Mouse (Mus musculus) gastrocnemius, postnatal 4 days (tissue): Measurements from ENCODE around the gene Wdr6. TPM values are rescaled to one million over a fixed set of nuclear protein-coding genes. Genes with fewer than 3 reads are reported as not detected.

Experiments
- DNase-seq, 2 experiments: peaks; one replicate each; pipeline ENCODE4 v3.0.0; 2021 to 2022; ENCODE audit warnings: low spot score in 2 of 2, mixed read lengths in 2 of 2
- microRNA-seq: library from miRNA; unstranded; fragments of <30 nt; microRNA quantifications from one replicate; pipeline ENCODE4 v1.2.0, GENCODE M21; 2021
- total RNA-seq, 2 experiments: library from RNA; stranded (reverse); gene quantifications; 2 replicates each; pipeline ENCODE4 v1.2.3; 2021

Wdr6 gene
- total RNA-seq, 2 experiments from 2014 or later: 27.7 to 32.2 TPM

DNA sequence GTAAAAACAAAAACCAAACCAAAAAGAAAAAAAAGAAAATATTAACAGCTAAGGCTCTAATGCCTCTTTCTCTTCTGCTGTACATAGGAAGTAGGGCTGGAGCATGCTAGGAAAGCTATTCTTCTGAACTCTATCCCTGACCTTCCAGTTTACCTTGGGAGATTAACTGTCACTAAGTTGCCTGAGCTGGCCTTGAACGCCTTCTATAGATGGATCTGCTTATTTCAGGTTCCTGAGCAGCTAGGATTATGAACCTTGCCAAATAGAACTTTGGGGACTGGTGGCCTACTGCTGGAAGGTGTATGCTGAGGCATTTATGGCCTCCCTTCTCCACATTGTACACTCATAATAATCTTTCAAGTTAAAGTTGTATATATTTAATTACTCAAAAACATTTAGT, 47.6 kb downstream of the Wdr6 start:
- DNase-seq: no peak

DNA sequence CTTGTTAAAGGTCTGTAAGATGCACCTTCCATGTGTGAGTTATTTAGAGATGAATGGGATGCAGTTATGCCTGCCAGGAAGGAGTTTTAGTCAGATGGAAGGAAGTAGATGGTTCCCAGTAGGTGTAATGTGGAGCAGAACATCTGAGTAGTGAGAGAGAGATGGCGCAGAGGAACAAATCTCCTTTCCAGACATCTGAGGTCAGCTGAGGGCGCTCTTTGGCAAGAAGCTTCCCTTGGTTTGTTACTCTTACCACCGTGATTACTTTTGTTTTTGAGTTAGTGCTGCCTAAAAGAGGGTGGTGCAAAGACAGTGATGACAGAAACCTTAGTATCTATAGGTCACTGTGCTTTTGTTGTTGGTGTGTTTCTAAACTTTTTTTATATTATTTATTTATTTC, 53.1 kb downstream of the Wdr6 start:
- DNase-seq: no peak

DNA sequence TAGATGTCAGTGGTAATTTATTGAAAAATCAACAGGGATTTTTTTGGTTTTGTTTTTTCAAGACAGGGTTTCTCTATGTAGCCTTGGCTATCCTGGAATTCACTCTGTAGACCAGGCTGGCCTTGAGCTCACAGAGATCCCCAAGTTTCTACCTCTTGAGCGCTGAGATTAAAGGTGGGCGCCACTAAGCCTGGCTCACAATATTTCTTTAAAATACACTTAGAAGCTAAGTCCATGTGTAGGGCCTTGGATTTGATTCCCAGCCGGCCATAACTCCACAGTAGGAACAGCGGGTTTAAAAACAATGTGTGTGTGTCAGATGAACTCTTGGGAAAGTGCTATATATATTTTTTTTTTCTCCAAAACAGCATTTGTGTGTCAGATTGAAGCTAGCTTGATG, 55.2 kb downstream of the Wdr6 start:
- no peak for DNase-seq

Small RNAs within 50 kb of the gene (microRNA-seq; reads per million reads assigned to microRNA genes)
- gene Gm24083 (not detected), gene Mir191 (not detected), gene Mir425 (621 reads per million, percentile 71 among the genes with 10 or more reads in this experiment)

Other genes starting within 250 kb of the Wdr6 start
- 100 to 1,000 TPM in 1 of 2 experiments, 10 to 100 TPM in 1; 91.8 to 108 TPM for gene Gpx1, start 239.8 kb downstream of the Wdr6 start, total RNA-seq
- gene Usp4, start 230.9 kb downstream of the Wdr6 start, total RNA-seq: 10 to 100 TPM; 77.2 to 93.2 TPM
- gene 1700102P08Rik, start 185.9 kb downstream of the Wdr6 start, total RNA-seq: 1 to 10 TPM in 1 of 2 experiments, under 1 TPM in 1; 0.57 to 1.2 TPM
- gene Ccdc36, start 150.3 kb downstream of the Wdr6 start, total RNA-seq: under 1 TPM; 0.21 to 0.25 TPM
- gene BC048562, start 142.3 kb downstream of the Wdr6 start, total RNA-seq: not detected
- gene Ccdc71, start 118.2 kb downstream of the Wdr6 start, total RNA-seq: 10 to 100 TPM; 27.0 to 31.3 TPM
- gene Klhdc8b, start 117.2 kb downstream of the Wdr6 start, total RNA-seq: 10 to 100 TPM; 13.4 to 15.3 TPM
- gene Lamb2, start 99.0 kb downstream of the Wdr6 start, total RNA-seq: 100 to 1,000 TPM; 180 to 191 TPM
- 100 to 1,000 TPM; 107 to 126 TPM for gene Usp19, start 88.1 kb downstream of the Wdr6 start, total RNA-seq
- gene Qars, start 71.0 kb downstream of the Wdr6 start, total RNA-seq: 10 to 100 TPM; 93.1 to 96.0 TPM
- 100 to 1,000 TPM; 109 to 123 TPM for gene Qrich1, start 61.9 kb downstream of the Wdr6 start, total RNA-seq
- gene Impdh2, start 18.5 kb downstream of the Wdr6 start, total RNA-seq: 10 to 100 TPM; 78.6 to 92.9 TPM
- gene Ndufaf3, start 11.3 kb downstream of the Wdr6 start, total RNA-seq: 10 to 100 TPM; 39.6 to 46.7 TPM
- gene Dalrd3, start 8.9 kb downstream of the Wdr6 start, total RNA-seq: 10 to 100 TPM; 11.5 to 14.6 TPM
- gene P4htm, start 18.9 kb upstream of the Wdr6 start, total RNA-seq: 1 to 10 TPM; 5.0 to 5.5 TPM
- 10 to 100 TPM; 58.2 to 68.8 TPM for gene Arih2, start 70.6 kb upstream of the Wdr6 start, total RNA-seq
- gene Slc25a20, start 83.3 kb upstream of the Wdr6 start, total RNA-seq: 10 to 100 TPM; 68.4 to 75.8 TPM
- gene Prkar2a, start 110.6 kb upstream of the Wdr6 start, total RNA-seq: 100 to 1,000 TPM; 103 to 104 TPM
- gene Ip6k2, start 205.1 kb upstream of the Wdr6 start, total RNA-seq: 10 to 100 TPM; 43.7 to 44.3 TPM
- gene Nckipsd, start 229.6 kb upstream of the Wdr6 start, total RNA-seq: 1 to 10 TPM; 6.6 to 9.2 TPM
- under 1 TPM; 0.22 to 0.31 TPM for gene Celsr3, start 247.6 kb upstream of the Wdr6 start, total RNA-seq